Mouse (Mus musculus) testis, adult 2 months (tissue): Measurements from ENCODE around the gene Tekt5. TPM values are rescaled to one million over a fixed set of nuclear protein-coding genes. Genes with fewer than 3 reads are reported as not detected.

Source experiments
- H3K27ac ChIP-seq: fragments of 200-500 bp; 2 replicates; pipeline ENCODE4 v1.5.1; 2012; ENCODE audit warnings: low read depth, low read length; ENCODE audit not compliant: control insufficient read depth, insufficient read depth
- H3K27me3 ChIP-seq: fragments of 200-500 bp; 2 replicates; pipeline ENCODE4 v1.6.1; 2012; ENCODE audit warnings: mild to moderate bottlenecking, low read length, moderate library complexity; ENCODE audit not compliant: control insufficient read depth, insufficient read depth
- H3K36me3 ChIP-seq: fragments of 200-500 bp; 2 replicates; pipeline ENCODE4 v1.6.1; 2012; ENCODE audit warnings: mild to moderate bottlenecking, low read length; ENCODE audit not compliant: control insufficient read depth, insufficient read depth
- H3K4me1 ChIP-seq: fragments of 200-500 bp; 2 replicates; pipeline ENCODE4 v1.6.1; 2012; ENCODE audit warnings: low read length; ENCODE audit not compliant: control insufficient read depth, insufficient read depth
- H3K4me3 ChIP-seq: fragments of 200-500 bp; 2 replicates; pipeline ENCODE4 v1.5.1; 2012; ENCODE audit warnings: low read depth, mild to moderate bottlenecking, low read length, moderate library complexity, mixed read lengths; ENCODE audit not compliant: control insufficient read depth
- CTCF ChIP-seq: fragments of 200-500 bp; IDR thresholded peaks from 2 replicates; pipeline ENCODE4 v1.5.1; 2012; ENCODE audit warnings: low read depth, mild to moderate bottlenecking, inconsistent platforms, low read length, moderate library complexity; ENCODE audit not compliant: control insufficient read depth, insufficient read depth, insufficient replicate concordance
- POLR2A ChIP-seq: fragments of 200-500 bp; IDR thresholded peaks from 2 replicates; pipeline ENCODE4 v1.6.1; 2012; ENCODE audit warnings: low read depth, mild to moderate bottlenecking, inconsistent platforms, low read length, moderate library complexity; ENCODE audit not compliant: control insufficient read depth
- polyA plus RNA-seq: library from polyadenylated mRNA; depleted of rRNA; stranded (reverse); fragments of >200 nt; gene quantifications from 2 replicates; pipeline ENCODE4 v1.2.3, GENCODE M21; 2012; rRNA removed

Tekt5 gene
- polyA plus RNA-seq, 1 experiment = 224 TPM

DNA sequence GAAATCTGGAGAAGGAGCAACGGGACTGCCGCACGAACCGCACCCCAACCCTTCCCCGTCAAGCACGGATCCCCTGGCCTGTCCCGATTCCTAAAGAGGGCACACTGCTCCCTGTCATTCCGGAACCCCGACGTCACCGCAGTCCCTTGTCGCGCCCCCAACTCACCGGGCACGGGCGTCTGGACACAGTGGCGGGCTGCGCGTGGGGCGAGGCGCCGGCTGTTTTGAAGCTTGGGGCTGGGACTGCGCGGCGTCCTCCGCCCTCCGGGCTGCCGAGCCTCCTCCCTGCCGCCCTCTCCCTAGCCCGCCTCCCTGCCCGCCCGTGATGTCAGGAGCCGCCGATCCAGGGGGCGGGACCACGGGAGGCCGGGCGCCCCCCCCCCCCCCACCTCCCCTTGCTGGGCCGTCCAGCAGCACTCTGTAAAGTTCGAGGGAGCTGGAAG lies 81.6 kb downstream of the Tekt5 start, which contains the start of gene Emp2:
Emp2 (minus strand) TSS at position 323 of the 443 bp plus-strand sequence.
- no peak for TF ChIP-seq CTCF
- TF ChIP-seq POLR2A = no peak
- H3K4me3 ChIP-seq = peak within 1 kb of the TSS; percentile 79
- no peaks in the 10 kb centered on the region for H3K27me3 ChIP-seq
- H3K36me3 ChIP-seq = no peaks in the 10 kb centered on the region
- H3K4me1 ChIP-seq = peaks cover 9% of the 10 kb centered on the region
- H3K27ac ChIP-seq = no peak within 1 kb of the TSS

DNA sequence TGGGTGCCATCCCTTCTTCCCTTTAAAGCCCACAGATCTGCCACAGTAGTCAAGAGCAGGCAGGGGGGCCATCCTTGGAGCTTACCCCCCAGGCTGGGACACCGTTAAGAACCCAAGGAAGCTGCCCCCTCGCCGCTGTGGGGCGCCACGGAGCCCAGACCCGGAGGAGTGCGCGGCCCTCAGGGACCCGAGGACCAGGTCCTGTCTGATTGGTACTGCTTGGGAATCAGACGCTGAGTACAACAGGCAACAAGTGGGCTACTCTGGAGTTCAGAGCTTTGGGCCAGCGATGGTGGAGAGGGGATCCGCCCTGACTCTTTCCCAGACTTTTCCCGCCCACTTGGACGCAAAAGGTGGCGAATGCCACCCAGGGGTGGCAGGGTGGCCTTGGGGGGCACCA lies 82.1 kb downstream of the Tekt5 start:
- no peak for TF ChIP-seq POLR2A
- no peak for TF ChIP-seq CTCF
- Histone ChIP-seq H3K36me3 (no peaks in the 10 kb centered on the region), H3K27me3 (no peaks in the 10 kb centered on the region), H3K4me3 (peak overlapping the region; percentile 79), H3K4me1 (peaks cover 9% of the 10 kb centered on the region), H3K27ac (no peak overlapping the region)

DNA sequence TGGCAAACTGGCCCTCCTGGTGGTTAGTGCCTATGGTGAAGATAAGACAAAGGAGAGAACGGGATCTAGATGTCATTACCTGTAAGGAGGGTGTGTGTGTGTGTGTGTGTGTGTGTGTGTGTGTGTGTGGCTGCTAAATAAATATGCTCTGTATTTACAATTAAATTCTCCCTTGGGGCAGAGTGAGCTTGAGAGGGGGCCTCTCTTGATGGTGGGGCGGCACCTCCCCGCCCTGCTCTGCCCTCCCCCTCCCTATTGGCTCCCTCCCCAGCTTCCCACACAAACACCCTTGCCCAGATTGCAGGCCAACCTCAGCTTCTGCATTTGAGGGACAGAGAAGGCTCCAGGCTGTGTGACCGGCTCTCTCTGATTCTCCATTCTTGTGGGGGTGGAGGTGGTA lies 83.3 kb downstream of the Tekt5 start:
- no peak overlapping the region for H3K4me3 ChIP-seq
- H3K27me3 ChIP-seq = no peaks in the 10 kb centered on the region
- no peaks in the 10 kb centered on the region for H3K36me3 ChIP-seq
- peaks cover 9% of the 10 kb centered on the region for H3K4me1 ChIP-seq
- TF ChIP-seq CTCF (no peak), POLR2A (no peak)
- no peak overlapping the region for H3K27ac ChIP-seq

DNA sequence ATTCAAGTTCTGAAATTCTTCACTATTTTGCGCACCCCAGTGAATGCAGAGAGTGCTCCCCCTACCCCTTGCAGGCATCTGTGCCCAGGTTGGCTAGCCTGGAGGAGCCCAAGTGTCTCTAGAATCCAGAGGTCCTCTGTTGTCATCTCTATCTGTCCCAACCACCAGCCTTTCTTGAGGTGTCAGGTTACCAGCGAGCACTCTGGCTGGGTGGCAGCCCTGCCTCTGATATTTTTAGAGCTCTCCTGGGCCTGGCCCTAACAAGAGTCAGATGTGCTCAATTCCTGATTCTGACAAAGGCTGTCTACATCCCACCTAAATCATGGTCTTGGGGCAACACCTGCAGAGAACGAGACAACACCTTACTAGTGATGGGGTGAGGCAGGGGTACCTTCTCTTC lies 84.2 kb downstream of the Tekt5 start:
- no peaks in the 10 kb centered on the region for H3K36me3 ChIP-seq
- no peaks in the 10 kb centered on the region for H3K27me3 ChIP-seq
- no peak overlapping the region for H3K4me3 ChIP-seq
- H3K4me1 ChIP-seq = peaks cover 9% of the 10 kb centered on the region
- H3K27ac ChIP-seq = no peak overlapping the region
- no peak for TF ChIP-seq CTCF
- no peak for TF ChIP-seq POLR2A

DNA sequence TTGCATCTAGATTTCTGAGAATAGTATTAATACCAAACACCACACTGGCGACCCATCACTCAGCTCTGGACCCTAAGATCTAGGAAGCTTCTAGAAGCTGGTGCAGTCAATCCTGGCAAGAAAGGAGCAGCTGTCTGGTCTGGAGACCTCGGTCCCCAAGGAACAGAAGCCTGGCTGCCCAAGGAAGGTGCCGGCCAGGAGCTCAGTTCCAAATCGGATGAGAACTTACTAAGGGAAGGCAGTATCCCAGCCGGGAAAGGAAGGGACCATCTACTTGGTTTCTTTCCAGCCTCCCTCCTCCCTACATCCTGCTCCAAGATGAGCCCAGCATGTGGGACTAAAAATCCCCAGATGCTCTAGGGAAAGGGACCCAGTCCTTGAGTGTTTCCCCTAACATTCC lies 84.8 kb downstream of the Tekt5 start:
- no peak overlapping the region for H3K4me3 ChIP-seq
- H3K36me3 ChIP-seq = no peaks in the 10 kb centered on the region
- H3K27me3 ChIP-seq = no peaks in the 10 kb centered on the region
- no peak for TF ChIP-seq POLR2A
- no peak for TF ChIP-seq CTCF
- no peak overlapping the region for H3K27ac ChIP-seq
- peaks cover 9% of the 10 kb centered on the region for H3K4me1 ChIP-seq

Other genes starting within 250 kb of the Tekt5 start
- 325 and 332 TPM in 2 replicates for gene Rpl39l, start 225.3 kb downstream of the Tekt5 start, polyA plus RNA-seq
- 7.4 and 8.2 TPM in 2 replicates for gene Atf7ip2, start 202.8 kb downstream of the Tekt5 start, polyA plus RNA-seq
- 1.7 and 2.8 TPM in 2 replicates for gene Emp2, start 81.5 kb downstream of the Tekt5 start, polyA plus RNA-seq
- gene Nubp1, start 16.5 kb upstream of the Tekt5 start, polyA plus RNA-seq = 19.0 and 20.6 TPM in 2 replicates
- 0.30 and 0.37 TPM in 2 replicates for gene Tvp23a, start 51.9 kb upstream of the Tekt5 start, polyA plus RNA-seq
- gene Ciita, start 84.6 kb upstream of the Tekt5 start, polyA plus RNA-seq = 0.07 and 0.22 TPM in 2 replicates
- 16.4 and 17.7 TPM in 2 replicates for gene Dexi, start 147.6 kb upstream of the Tekt5 start, polyA plus RNA-seq
- 30.6 and 30.8 TPM in 2 replicates for gene Clec16a, start 149.8 kb upstream of the Tekt5 start, polyA plus RNA-seq